Mouse (Mus musculus): Measurements from ENCODE around the gene St7.
A peak's percentile ranks its signal among the peaks of the same experiment; 100 is the strongest.

DNA sequence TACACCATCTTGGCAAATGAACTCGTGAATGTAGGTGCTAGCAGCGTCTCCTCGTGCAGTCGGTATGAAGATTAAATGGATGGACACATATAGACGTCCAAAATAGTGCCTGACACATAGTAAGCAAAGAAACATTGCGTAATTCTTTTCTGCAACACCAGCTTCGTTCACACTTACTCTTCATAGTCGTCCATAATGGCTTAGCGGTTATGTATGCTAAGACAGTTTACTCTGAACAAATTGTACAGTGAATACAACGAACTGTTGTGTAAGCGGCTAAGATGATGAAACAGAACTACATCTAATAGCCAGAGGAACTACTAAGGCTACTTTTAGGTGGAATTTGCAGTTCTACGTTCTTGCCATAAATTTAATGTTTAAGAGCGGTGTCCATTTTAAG is 55.0 kb downstream of the St7 start:
- no peak for TF ChIP-seq FOSL1 (IDR thresholded peaks at IDR 0.05; ENCODE audit: insufficient read depth, low read length, poor library complexity, severe bottlenecking)
- TF ChIP-seq CTCF (IDR thresholded peaks at IDR 0.05; ENCODE audit: control insufficient read depth, insufficient read depth, insufficient read length) = no peak
- TF ChIP-seq MYOG (IDR thresholded peaks at IDR 0.05; ENCODE audit: control insufficient read depth, extremely low read depth, insufficient read length) = no peak
- peak; percentile 66 for TF ChIP-seq CEBPB (IDR thresholded peaks at IDR 0.05; ENCODE audit: low read depth)
- no peak for TF ChIP-seq MYOD1 (IDR thresholded peaks at IDR 0.05; ENCODE audit: control insufficient read depth, insufficient read length, low read depth)
- no peak for TF ChIP-seq MAX (IDR thresholded peaks at IDR 0.05)
- TF ChIP-seq USF1 (IDR thresholded peaks at IDR 0.05; ENCODE audit: low read depth) = no peak
